Mouse (Mus musculus) adrenal gland, adult 18-20 months (tissue): Measurements from ENCODE around the gene Smco3. TPM values are rescaled to one million over a fixed set of nuclear protein-coding genes. Genes with fewer than 3 reads are reported as not detected.
"Not testable (repeated sequence)": the region's sequence is repeated elsewhere in the genome, so short reads cannot be mapped to it uniquely, and the experiment has no call there.

ENCODE experiments used
- DNase-seq, 2 experiments: peaks; one replicate each; pipeline ENCODE4 v3.0.0; 2021 to 2022; ENCODE audit warnings: low spot score in 2 of 2
- total RNA-seq, 2 experiments: library from RNA; stranded (reverse); gene quantifications; 1 replicate in 1 of 2; 2 replicates in 1 of 2; pipeline ENCODE4 v1.2.3; 2021

The Smco3 gene
- total RNA-seq, 2 experiments from 2014 or later = 0.23 to 0.32 TPM

DNA sequence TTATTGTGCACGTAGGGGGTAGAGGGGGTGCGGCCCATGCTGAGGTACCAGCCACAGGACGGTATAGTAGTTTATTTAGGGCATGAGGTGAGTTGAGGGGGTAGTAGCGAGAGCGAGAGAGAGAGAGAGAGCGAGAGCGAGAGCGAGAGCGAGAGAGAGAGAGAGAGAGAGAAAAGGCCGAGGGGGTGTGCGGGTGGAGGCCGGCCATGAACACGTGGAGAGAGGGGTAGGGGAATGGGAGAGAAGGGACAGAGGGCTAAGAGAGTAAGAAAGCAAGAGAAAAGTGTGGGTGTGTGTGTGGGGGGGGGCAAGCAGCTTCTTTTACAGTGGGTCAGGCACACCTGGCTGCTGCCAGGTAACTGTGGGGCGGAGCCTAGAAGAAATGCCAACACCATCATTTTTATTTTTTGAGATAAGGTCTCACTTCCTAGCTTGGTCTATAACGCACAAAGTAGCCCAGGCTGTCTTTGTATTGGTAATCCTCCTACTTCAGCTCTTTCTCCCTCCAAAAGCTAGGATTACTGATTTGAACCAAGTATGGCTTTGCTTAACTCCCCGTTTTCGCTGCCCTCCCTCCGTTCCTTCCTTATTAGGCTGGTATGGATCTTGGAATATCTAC is 27.7 kb downstream of the Smco3 start:
- no peak for DNase-seq

DNA sequence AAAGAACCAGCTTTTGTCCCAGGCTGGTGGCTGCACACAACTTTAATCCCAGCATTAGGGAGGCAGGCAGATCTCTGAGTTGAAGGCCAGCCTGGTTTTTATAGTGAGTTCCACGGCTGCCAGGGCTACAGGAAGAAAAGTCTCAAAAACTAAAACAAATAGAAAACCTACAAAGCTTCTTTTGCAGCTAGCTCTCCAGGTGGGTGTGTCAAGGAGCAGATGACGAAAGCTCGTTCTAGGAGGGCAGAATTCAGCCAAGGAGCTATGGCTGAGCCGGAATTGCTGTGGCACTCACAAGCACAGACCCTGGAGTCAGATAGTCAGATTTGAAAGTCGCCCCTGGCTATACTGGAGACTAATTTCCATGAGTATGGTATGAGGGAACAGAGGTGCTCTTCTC is 28.4 kb downstream of the Smco3 start:
- DNase-seq = no peak

- no peak for DNase-seq
Measured at GRCm38 (mm10) chr6:136805409-136805775, 29.9 kb downstream of the Smco3 start.

- no peak for DNase-seq
Measured at GRCm38 (mm10) chr6:136804705-136805408, 30.4 kb downstream of the Smco3 start.

DNA sequence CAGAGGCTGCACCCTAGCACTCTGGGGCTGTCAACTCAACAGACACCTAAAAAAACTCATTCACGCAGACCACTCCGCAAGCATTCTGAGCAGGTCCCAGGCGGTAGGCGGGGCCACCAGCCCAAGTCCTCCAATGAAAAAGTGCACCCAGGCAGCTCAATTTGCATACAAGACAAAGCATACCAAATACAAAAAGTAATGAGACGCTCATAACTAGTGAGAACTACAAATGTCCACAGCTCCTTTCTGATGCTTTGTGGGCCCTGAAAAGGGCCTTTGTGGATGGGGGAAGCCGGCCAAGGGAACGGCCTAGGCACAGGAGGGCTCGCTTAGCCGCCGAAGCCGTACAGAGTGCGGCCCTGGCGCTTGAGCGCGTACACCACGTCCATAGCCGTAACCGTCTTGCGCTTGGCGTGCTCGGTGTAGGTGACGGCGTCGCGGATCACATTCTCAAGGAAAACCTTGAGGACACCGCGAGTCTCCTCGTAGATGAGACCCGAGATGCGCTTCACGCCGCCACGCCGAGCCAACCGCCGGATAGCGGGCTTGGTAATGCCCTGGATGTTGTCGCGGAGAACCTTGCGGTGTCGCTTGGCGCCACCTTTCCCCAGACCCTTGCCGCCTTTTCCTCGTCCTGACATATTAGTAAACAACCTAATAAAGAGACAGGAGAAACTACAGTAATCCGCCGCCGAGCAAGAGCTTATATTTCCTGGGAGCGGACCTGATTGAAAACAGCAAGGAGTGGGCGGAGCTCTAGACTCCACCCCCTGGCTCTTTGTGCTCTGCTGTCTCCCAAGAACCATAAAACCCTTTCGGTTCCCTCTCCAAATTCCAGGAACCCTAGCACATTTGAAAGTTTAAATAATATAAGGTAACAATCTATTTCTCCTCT is 31.3 kb downstream of the Smco3 start, which contains the start of gene Hist4h4:
Gene Hist4h4, minus strand, starts transcription at position 677 of the 895 bp plus-strand sequence.
- peak; percentile 98 for DNase-seq

GRCm38 (mm10) chr6:136803093-136803738 is 32.0 kb downstream of the Smco3 start:
- no peak for DNase-seq

DNA sequence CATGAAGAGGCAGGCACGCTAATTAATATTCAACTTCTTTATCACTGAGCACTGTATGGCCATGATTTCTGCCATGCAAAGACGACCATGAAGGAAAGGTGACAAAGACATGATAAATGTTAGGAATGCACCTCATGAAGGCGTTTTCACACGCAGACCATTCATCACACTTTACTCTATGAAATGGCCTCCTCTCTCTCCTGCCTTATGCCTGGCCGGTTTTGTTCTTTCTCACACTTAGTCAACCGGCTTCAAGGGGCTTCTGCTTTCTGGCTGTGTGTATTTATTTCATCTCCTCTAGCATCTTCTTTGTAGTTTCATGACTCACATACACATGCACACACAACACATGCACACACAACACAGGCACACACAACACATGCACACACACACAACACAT is 34.0 kb downstream of the Smco3 start:
- DNase-seq = no peak

DNA sequence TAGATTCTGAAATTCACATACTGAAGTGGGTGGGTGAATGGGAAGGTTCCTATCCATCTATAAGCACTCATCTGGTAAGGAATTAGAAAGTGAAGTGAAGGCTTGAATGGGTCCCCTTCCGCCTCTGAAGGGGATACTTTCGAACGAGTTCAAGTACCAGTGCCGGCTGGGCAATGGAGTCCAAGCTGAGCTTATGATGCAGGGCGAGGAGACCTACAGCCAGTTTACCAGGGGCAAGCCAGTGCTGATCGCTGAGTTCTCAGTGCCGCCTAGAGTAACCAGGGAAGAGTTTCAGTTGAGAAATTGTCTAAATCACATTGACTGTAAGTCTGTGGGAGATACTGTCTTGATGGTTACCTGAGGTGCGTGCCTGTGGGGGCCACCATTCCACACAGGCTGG is 34.5 kb downstream of the Smco3 start:
- no peak for DNase-seq

- not testable (repeated sequence) for DNase-seq
Measured at GRCm38 (mm10) chr6:136797874-136798693, 37.2 kb downstream of the Smco3 start.

- DNase-seq = no peak
Measured at GRCm38 (mm10) chr6:136795850-136796249, 39.4 kb downstream of the Smco3 start.

GRCm38 (mm10) chr6:136795110-136795509 is 40.1 kb downstream of the Smco3 start:
- DNase-seq = no peak

DNA sequence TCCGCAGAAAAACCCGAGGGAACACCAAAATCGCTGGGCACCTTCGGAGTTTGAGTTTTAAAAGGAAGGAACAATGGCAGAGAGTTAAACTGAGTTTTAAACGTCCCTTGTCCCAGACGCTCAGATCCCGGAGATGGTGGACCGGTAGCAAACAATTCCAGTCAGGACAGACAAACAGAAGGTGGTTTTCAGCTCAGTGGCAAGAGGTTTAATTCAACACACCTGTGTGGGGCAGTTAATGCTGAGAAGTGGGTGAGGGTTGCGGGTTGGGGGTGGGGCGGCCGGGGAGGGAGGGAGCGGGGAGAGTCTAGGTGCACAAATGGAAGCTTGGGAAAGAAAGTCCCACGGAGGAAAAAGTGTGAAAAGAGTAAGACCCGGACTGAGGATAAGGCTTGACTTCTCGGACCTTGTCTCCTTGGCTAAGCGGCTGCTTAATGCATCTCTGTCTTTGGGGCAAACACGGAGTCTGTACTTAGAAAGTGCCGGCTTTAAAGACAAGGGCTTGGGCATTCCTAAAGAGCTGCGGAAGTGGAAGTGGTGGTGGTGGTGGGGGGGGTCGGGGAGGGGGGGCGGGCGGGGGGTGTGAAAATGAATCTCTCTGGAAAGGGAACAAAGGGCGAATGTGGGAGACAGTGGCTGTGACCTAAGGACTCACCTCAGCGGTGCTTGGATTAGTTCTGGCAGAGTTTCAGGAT is 41.3 kb downstream of the Smco3 start:
- no peak for DNase-seq

DNA sequence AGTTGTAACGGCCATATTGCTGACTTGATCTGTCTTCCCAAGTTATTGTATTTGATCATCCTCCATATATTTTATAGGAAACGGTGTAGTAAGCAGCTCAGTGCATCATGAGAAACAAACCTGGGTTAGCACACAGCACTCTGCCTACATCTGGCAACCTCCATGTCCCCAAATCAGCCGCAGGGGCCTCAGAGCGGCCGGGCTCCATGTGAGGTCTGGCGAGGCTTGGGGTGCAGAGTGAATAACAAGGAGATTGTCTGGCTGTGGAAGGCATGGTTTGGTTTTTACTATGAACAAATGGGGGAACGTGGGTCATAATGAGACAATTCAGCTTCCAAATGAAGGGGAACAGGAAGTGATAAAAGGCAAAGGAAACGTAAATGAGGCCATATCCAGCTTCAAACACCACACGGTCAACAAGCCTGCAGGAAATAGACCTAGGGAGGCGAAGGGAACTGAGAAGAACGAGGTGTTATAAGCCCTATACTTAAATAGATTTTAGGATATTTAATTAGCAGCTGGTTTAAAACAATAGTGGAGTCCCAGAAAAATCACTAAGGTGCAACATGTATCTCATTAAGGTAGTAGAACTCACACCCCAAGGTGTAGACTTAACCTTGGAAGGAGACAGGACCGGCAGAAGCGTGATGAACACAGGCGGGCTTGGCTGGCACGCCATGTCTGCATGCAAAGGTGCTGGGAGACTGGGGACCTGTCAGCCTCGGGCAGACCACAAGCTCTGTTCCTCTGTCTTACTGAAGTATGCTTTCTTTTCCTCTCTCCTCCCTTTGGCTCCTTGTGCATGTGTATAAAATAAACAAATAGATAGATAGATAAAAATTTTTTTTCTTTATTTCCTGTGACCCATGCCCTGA is 42.1 kb downstream of the Smco3 start:
- DNase-seq = no peak

DNA sequence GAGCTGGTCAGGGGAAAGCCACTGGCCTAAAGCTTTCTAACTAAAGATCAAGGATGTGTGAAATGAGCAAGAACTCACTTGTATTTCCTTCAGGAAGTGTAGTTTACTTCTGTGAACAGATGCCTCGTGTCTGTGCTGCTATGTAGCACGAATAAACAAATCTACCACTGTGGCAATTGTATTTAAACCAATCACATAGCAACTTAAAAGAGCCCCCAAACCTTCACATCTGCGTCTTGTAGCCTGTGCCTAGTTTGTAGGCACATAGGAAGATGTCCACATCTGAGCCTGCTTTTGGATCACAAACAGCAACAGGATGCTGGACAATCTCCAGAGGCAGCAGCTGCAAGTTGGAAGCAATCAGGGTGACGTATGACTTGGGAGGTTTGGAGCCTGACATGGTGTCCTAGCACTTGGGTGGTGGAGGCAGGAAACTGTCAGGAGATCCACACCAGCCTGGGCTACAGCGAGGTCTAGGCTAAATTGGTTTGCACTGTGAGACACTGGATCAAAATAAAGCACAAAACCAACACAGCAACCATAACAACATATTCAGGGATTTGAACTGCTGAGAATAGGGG is 45.8 kb downstream of the Smco3 start:
- DNase-seq = no peak

GRCm38 (mm10) chr6:136782761-136783160 is 52.5 kb downstream of the Smco3 start:
- DNase-seq = no peak

GRCm38 (mm10) chr6:136782146-136782545 is 53.1 kb downstream of the Smco3 start:
- DNase-seq = no peak

DNA sequence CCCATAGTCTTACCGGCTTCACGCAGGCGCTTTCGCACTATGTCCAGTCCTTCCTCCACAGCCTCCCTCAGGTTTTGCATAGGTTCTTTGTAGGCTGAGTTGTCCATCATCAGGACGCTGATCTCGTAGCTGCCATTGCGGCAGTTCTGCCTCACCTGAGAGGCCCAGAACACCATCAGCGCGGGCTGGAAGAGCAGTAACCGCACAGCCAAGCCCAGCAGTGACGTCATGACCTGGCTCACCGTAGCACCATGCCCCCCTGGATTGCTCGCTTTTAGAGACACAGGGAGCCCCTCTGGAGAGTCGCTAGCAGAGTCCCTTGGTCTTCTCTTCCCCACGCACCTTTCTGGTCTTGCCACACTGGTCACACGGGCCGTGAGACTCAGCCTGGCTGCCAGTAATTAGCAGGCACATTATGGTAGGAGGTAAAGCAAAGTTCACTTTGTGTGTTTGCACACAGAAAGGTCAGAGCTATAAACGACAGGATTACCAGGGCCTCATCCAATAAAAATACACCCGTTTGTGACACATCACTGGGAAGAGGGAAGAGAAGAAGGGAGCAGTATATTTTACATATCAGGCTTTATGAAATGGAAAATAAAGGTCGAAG is 53.8 kb downstream of the Smco3 start, which contains the start of gene Gucy2c:
Gene Gucy2c, minus strand, starts transcription at position 389 of the 610 bp plus-strand sequence.
- no peak for DNase-seq
